Mouse (Mus musculus) CH12.LX (cell line): Measurements from ENCODE around the gene Id4.

Source experiments
- CHD2 ChIP-seq: IDR thresholded peaks from 2 replicates; pipeline ENCODE4 v1.6.1; 2011; ENCODE audit warnings: low read length, improper control_type of control experiment
- CTCF ChIP-seq, 2 experiments: IDR thresholded peaks in 1 of 2; conservative IDR thresholded peaks in 1 of 2; 2 replicates each; pipeline ENCODE4 v1.5.1; 2011 to 2012; ENCODE audit warnings: low read depth in 2 of 2, low read length in 2 of 2, improper control_type of control experiment in 1 of 2, inconsistent platforms in 1 of 2, mild to moderate bottlenecking in 1 of 2, moderate library complexity in 1 of 2
- MAX ChIP-seq: IDR thresholded peaks from 2 replicates; pipeline ENCODE4 v1.6.1; 2011; ENCODE audit warnings: low read length, improper control_type of control experiment
- MYC ChIP-seq: IDR thresholded peaks from 2 replicates; pipeline ENCODE4 v1.6.1; 2011; ENCODE audit warnings: low read depth, mild to moderate bottlenecking, improper control_type of control experiment, low read length
- POLR2A ChIP-seq: IDR thresholded peaks from 2 replicates; pipeline ENCODE4 v1.6.1; 2011; ENCODE audit warnings: low read depth, mild to moderate bottlenecking, improper control_type of control experiment, low read length
- USF1 ChIP-seq: IDR thresholded peaks from 2 replicates; pipeline ENCODE4 v1.6.1; 2014; ENCODE audit warnings: low read depth, mild to moderate bottlenecking, inconsistent platforms, low read length, improper control_type of control experiment

GRCm38 (mm10) chr13:48273451-48274069 is 12.5 kb downstream of the Id4 start:
- TF ChIP-seq MAX (no peak), CTCF (conservative IDR thresholded peaks at IDR 0.05 in 1 of 2, IDR thresholded peaks at IDR 0.05 in 1 of 2; ENCODE audit: low read depth in 2 of 2, low read length in 2 of 2) (no peak), MYC (no peak), POLR2A (no peak), USF1 (no peak), CHD2 (no peak)
